Mouse (Mus musculus): ENCODE data around the gene Eci2. TPM values are rescaled to one million over a fixed set of nuclear protein-coding genes. Genes with fewer than 3 reads are reported as not detected.

Eci2 gene
- 186 and 204 TPM in 2 replicates for polyA plus RNA-seq (2015; fragmentation: Nextera tagmentation; extraction: Ambion mirVana)

DNA sequence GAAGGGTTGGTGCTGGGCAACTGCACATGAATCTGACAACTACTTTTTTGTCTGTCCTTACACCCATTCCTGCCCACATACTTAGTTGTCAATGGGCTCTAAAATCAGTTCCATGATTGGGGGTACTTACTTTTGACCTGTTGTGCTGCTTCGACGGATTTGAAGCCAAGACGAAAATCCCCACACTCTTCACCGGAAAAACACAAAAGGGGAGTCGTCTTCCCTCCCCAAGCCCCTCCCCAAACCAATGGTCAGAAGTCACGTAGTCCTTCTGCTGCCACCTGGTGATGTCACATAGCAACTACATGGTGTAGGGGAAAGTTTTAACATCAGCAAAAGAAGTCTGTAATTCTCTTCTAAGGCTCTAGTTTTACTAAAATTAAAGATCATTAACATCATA is at the start of gene Eci2:
TSS of gene Eci2 (minus strand) at position 218 of the 400 bp plus-strand sequence.

DNA sequence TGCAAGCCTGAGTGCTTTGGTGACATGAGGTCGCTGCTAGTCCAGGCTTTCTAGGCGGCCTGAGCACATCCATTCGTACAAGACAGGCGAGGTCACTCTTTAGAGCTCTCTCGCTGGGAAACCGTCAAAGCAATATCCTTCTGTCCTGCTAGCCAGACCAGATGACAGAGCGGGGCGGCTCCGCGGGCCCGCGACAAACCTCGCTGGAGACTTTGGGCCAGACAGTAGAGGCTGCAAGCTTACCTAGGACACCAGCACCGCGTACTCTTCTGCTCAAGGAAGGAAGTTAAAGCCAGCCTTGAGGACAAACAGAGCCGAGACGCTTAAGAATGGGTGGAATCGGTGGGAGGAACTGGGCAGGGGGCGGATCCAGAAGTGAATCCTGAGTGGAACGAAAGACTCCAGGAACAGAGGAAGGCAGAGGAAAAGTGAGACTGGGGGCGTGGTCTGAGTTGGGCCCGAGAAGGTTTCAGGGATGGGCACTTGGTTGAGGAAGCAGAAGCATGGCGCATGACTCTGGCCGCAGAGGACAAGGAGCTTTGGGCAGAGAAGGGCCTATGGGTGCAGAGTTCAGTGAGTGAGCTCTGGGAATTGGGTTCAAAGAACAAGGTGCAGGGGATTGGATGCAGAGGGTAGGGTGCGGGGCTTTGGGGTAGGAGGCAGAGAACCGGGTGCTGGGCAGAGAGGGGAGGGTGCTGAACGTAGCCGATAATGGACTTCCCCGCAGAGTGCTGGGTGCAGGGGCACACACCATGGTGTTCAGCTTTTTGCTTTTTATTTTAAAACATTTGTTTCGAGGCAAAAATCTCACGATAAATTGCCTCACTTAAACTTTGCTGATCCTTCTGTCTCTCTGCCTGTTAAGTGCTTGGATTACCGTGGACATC is 63.1 kb downstream of the Eci2 start, which contains the start of gene Eci3:
TSS of gene Eci3 (minus strand) at position 300 of the 887 bp plus-strand sequence.

Other genes starting within 250 kb of the Eci2 start
- gene Prpf4b, start 151.8 kb downstream of the Eci2 start, polyA plus RNA-seq (2015; fragmentation: Nextera tagmentation; extraction: Ambion mirVana): 32.1 and 32.3 TPM in 2 replicates
- 0.50 and 0.69 TPM in 2 replicates for gene Fam217a, start 102.8 kb downstream of the Eci2 start, polyA plus RNA-seq (2015; fragmentation: Nextera tagmentation; extraction: Ambion mirVana)
- gene 4933417A18Rik, start 102.7 kb downstream of the Eci2 start, polyA plus RNA-seq (2015; fragmentation: Nextera tagmentation; extraction: Ambion mirVana): not detected in 2 replicates
- gene Eci3, start 63.3 kb downstream of the Eci2 start, polyA plus RNA-seq (2015; fragmentation: Nextera tagmentation; extraction: Ambion mirVana): 0.33 and 0.73 TPM in 2 replicates